Mouse (Mus musculus): ENCODE measurements around the gene Edf1. TPM values are rescaled to one million over a fixed set of nuclear protein-coding genes. Genes with fewer than 3 reads are reported as not detected.

Gene Edf1
- total and polyA plus RNA-seq, 3 experiments = 188 to 215 (median 202) TPM

DNA sequence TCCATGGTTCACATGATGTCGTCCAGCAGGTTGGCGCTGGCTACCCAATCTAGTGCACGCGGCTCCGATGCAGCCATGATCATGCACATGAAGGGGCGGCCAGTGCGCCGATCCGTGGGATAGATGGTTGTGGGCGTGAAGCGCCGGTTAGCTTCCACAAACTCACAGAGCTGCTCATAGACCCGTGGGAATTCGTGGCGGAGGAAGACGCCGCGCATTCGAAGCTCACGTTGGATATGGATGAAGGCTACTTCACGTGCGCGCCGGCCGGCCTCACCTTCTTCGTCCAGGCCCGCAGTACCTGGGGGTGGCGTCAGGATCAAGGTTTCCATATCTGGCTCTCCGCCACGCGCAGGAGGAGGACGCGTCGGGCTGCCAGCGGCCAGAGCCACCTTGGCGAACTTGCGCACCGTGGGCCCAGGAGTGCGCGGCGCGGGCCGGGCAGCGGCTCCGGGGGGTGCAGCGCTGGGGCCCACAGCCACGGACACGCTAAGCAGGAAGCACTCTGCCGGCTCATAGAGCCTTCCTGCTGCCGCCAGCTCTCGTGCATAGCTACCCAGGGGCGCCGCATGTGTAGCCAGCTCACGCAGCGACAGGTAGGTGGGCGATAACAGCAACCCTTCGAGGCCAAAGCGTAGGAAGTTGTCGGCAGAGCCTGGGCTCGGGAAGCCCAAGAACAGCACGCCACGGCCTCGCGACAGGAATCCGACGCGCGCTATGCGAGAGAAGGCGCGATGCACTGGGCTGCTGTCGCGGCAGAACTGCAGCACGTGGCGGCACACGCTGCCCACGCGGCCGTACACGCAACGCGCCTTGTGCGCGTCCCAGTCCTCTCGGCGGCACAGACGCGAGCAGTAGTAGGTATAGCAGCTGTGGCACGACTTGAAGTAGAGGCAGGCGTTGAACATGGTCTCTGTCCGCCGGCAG, 19.6 kb downstream of the Edf1 start:
- Histone ChIP-seq H3K79me2 (replicated peaks; ENCODE audit: control insufficient read depth, extremely low read depth, insufficient read depth, poor library complexity, severe bottlenecking) (no peaks in the 10 kb centered on the region), H3K9ac (ENCODE audit: insufficient read depth, low read depth) (no peak overlapping the region), H3K4me3 (replicated peaks in 1 of 3; ENCODE audit: low read depth in 2 of 3, low read length in 2 of 3, poor library complexity in 1 of 3) (peak overlapping the region in 1 of 3 experiments; percentile 19), H3K9me3 (replicated peaks; ENCODE audit: low read length) (peaks cover 39% of the 10 kb centered on the region), H3K4me1 (ENCODE audit: control insufficient read depth in 1 of 2, insufficient read depth in 2 of 2) (peaks cover 9 to 43% of the 10 kb centered on the region in 2 experiments; a peak in 3 of 4 replicates), H3K4me2 (ENCODE audit: insufficient read depth, low read depth, poor library complexity, severe bottlenecking) (no peak overlapping the region), H3K27me3 (replicated peaks) (no peaks in the 10 kb centered on the region), H3K36me3 (replicated peaks in 1 of 2; ENCODE audit: control insufficient read depth in 1 of 2, insufficient read depth in 1 of 2, low read length in 1 of 2) (peaks cover 14 to 54% of the 10 kb centered on the region in 2 experiments), H3K27ac (ENCODE audit: insufficient read depth, low read depth) (no peak overlapping the region)
- TF ChIP-seq EP300 (IDR thresholded peaks at IDR 0.05; ENCODE audit: low read length) (no peak), USF1 (IDR thresholded peaks at IDR 0.05; ENCODE audit: low read depth, low read length) (no peak), HCFC1 (IDR thresholded peaks at IDR 0.05; ENCODE audit: low read depth, low read length) (no peak), TCF12 (IDR thresholded peaks at IDR 0.05; ENCODE audit: low read depth, low read length) (no peak), ETS1 (conservative IDR thresholded peaks at IDR 0.05; ENCODE audit: low read depth, low read length) (no peak), ELF1 (IDR thresholded peaks at IDR 0.05; ENCODE audit: low read depth, low read length) (no peak), CTCF (conservative IDR thresholded peaks at IDR 0.05 in 1 of 2, IDR thresholded peaks at IDR 0.05 in 1 of 2; ENCODE audit: low read depth in 2 of 2, low read length in 2 of 2) (no peak)
- no peak for DNase-seq (ENCODE audit: extremely low read depth)
- dilution Hi-C loops (cut with MboI; ENCODE audit: extremely low pct_ligation_motif_present, extremely low pct_unique_long_range_greater_than_20kb, low sequenced_read_pairs) = no loop called here
- in situ Hi-C loops (cut with MboI; ENCODE audit: low pct_ligation_motif_present, low pct_unique_long_range_greater_than_20kb, low sequenced_read_pairs) = no loop called here

DNA sequence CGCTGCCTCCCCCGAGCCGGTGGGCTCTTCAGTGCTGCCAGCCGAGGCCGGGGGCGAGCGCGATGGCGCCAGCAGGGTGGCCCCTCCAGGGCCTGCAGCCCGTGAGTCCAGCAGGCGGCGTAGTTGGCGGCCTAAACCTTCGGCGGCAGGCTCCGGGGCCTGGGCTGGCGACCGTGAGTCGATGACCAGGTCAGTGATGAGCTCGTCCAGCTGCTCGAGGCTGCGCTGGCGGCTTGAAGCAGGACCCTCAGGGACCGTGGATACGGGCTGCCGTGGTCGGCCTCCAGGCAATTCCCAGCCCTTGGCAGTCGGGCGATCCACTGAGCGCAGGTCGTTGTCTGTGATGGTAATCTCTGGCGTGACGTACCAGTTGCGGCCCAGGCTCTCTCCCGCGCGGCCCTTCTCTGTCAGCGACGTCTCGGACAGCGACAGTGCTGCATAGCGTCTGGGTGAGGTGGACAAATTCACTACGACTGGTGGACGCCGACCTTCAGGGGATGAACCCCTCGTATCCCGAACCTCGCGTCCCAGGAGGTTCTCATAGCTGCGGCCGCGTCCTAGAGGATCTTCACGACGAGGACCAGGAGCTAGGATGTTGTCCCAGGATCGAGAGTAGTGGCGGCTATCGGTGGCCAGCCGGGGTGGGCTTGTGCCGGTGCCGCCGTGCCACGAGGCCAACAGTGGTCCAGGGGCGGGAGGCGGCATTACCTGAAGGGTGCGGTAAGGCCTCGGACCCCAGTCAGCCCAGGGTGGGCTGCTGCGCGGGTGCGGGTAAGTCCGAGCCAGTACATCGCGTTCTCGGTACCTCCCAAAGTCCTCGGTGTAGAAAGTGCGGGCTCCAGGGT, 20.5 kb downstream of the Edf1 start:
- Histone ChIP-seq H3K4me3 (replicated peaks in 1 of 3; ENCODE audit: low read depth in 2 of 3, low read length in 2 of 3, poor library complexity in 1 of 3) (peak overlapping the region in 1 of 3 experiments; percentile 19), H3K79me2 (replicated peaks; ENCODE audit: control insufficient read depth, extremely low read depth, insufficient read depth, poor library complexity, severe bottlenecking) (no peaks in the 10 kb centered on the region), H3K4me1 (ENCODE audit: control insufficient read depth in 1 of 2, insufficient read depth in 2 of 2) (peaks cover 9 to 42% of the 10 kb centered on the region in 2 experiments; a peak in 3 of 4 replicates), H3K4me2 (ENCODE audit: insufficient read depth, low read depth, poor library complexity, severe bottlenecking) (no peak overlapping the region), H3K36me3 (replicated peaks in 1 of 2; ENCODE audit: control insufficient read depth in 1 of 2, insufficient read depth in 1 of 2, low read length in 1 of 2) (peaks cover 19 to 54% of the 10 kb centered on the region in 2 experiments), H3K27me3 (replicated peaks) (no peaks in the 10 kb centered on the region), H3K9ac (ENCODE audit: insufficient read depth, low read depth) (no peak overlapping the region), H3K27ac (ENCODE audit: insufficient read depth, low read depth) (no peak overlapping the region), H3K9me3 (replicated peaks; ENCODE audit: low read length) (peaks cover 39% of the 10 kb centered on the region)
- no peak for TF ChIP-seq NELFE (IDR thresholded peaks at IDR 0.05; ENCODE audit: low read depth, low read length)
- no peak for TF ChIP-seq USF1 (IDR thresholded peaks at IDR 0.05; ENCODE audit: low read depth, low read length)
- dilution Hi-C loops (cut with MboI; ENCODE audit: extremely low pct_ligation_motif_present, extremely low pct_unique_long_range_greater_than_20kb, low sequenced_read_pairs) (no loop called here), in situ Hi-C loops (cut with MboI; ENCODE audit: low pct_ligation_motif_present, low pct_unique_long_range_greater_than_20kb, low sequenced_read_pairs) (no loop called here)
- DNase-seq (ENCODE audit: extremely low read depth) = no peak
